Mouse (Mus musculus): ENCODE data around the gene Ehmt1. TPM values are rescaled to one million over a fixed set of nuclear protein-coding genes. Genes with fewer than 3 reads are reported as not detected.

Ehmt1 gene
- total RNA-seq, 2 experiments from 2014 or later, result 65.2 to 72.5 TPM

DNA sequence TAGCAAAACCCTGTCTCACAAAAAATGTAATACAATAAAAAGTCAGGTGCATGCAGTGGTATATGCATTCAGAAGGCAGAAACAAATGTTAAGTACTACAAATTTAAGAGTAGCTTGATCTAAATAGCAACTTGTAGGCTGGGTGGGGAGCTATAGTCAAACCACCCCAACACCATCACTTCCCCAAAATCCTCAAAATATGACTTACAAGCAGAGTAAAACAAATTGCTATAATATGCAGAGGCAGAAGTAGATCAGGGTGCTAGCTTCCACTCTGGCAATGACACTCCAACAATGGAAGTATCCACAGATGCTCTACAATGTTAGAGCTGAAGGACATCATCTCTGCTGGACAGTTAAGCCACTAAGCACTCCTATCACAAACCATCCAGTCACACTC, 6.8 kb downstream of the Ehmt1 start:
- no peak for DNase-seq (ENCODE audit: low spot score in 2 of 2)

DNA sequence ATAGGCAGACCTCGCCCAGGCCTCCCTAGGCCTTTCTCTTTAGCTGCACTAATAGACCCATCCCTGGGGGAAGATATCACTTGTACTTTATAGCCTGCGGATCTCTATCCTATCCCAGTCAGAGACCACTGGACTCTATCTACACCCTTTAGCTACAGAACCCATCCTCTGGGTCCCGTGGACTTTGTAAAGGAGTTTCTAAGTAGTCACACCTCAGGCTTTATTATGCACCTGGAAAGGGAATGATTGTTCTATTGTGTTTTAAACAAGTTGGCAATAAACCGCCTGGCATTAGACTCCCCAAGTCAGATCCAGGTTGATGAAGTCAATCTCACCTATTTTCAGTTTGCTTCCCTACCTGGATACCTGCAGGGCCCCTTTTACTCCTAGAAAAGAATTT, 7.2 kb downstream of the Ehmt1 start:
- DNase-seq (ENCODE audit: low spot score in 2 of 2), result no peak

DNA sequence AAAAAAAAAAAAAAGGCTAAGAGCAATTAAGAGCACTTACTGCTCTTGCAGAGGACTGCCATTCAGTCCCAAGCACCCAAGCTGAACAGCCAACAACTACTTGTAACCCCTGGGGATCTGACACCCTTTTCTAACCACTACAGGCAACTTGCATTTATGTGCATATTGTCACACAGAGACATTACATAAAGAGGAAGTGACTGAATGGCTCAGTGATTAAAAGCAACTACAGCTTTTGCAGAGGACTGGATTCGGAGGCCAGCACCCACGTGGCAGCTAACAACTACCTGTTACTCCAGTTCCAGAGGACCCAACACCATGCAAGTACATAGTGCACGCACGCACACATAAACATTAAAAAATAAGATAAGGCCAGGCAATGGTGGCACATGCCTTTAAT, 8.9 kb downstream of the Ehmt1 start:
- no peak for DNase-seq (ENCODE audit: low spot score in 2 of 2)

DNA sequence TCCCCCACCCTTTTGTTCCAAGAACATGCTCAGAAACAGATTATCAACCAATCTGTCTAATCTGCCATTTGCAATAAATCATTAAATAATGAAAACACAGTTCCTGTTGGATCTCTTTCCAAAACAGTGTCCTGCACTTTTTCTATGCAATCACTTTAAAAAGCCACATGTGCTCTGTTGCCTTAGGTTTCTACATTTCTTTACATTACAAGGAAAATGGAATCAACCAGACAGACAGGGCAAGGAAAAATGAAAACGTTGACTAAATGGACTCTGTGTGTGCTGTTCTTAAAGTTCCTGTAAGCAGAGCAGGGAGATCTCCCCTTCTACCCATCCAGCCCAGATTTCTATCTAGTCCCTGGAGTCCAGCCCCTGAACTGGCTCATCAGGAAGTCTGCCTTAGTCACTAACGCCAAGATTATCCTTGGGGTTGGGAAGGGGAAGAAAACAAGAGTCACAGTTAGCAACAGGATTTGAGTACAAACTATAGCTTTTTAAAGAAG, 13.7 kb downstream of the Ehmt1 start:
- no peak for DNase-seq (ENCODE audit: low spot score in 2 of 2)

DNA sequence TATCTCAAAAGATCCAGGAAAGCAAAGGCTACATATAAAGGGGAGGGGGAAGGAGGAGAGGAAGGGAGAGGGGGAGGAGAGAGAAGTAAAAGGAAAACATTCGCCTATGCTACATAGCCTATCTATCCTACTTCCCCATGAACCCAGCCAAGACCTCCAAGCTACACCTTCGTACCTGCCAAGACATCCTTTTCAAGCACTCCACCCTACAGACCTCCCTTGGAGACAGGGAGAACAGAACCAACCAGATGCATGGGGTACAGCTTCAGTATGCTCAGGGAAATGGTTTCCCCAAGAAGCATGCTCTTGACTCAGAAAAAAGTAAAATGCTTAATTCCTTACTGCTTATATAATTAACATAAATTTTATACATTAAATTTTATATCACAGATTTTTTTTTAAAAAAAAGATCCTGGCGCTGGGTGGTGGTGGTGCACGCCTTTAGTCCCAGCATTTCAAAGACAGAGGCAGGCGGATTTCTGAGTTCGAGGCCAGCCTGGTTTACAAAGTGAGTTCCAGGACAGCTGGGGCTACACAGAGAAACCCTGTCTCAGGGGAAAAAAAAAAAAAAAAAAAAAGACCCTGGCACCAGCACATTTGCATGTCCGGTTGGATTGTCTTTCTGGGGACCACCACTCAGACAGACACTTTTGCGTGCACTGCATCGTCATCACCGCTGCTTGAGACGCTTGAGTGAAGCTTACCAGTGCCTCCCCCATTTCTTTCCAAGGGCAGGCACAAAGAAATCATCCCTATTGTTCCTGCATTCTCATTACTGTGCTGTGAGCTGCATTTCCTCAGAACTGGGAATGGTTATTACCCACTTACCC, 14.4 kb downstream of the Ehmt1 start:
- no peak for DNase-seq (ENCODE audit: low spot score in 2 of 2)

DNA sequence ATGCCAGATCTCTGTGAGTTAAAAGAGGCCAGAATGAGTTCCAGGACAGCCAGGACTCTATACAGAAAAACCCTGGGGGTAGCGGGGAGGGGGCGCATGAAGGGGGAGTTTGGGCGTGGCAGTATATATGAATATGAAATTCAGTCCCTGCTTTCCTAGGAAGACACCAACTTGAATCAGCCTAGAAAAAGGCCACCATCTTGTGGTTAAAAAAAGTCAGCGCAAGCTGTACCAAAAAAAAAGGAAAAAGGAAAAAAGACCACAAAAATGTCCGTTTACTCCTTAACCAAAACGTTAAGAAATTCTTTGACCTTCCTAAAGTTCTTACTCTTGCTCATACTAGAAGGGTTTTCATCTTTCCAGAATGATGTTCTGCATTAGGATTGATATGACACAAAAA, 16.4 kb downstream of the Ehmt1 start:
- DNase-seq (ENCODE audit: low spot score in 2 of 2), result no peak

DNA sequence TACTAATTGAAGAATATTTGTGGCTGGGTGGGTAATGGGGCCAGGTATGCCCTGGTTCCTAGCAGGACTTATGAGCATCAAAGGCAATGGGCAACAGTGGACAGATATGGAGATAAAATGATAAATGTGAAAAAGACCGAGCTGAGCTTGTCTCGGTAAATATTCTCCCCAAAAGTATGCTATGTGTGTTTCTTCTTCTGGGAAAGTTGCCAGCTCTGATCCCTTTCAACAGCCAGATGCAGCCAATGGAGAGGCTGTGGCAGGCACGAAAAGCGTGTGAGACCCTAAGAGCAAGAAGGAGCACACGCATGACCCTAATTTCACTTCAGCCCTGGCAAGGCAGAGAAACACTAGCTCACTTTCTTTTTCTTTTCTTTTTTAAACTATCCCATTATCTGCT, 18.4 kb downstream of the Ehmt1 start:
- DNase-seq (ENCODE audit: low spot score in 2 of 2), result no peak

DNA sequence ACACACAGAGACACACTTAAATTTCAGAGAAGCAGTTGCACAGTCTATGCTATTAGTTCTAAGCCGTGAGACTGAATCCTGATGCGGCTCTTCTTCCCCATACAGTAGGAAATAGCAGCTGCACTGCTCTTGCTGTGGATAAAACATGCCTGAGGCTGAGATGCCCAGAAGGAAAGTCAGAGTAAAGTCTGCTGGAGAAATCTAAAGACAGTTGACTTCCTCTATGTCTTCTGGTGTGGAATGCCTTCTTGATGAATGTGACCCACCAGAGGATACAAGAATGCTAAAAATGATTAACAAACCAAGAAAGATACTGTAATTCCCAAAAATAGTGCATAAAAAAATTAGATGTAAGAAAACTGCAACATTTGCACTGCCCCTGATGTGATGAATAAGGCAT, 20.1 kb downstream of the Ehmt1 start:
- DNase-seq (ENCODE audit: low spot score in 2 of 2), result no peak

DNA sequence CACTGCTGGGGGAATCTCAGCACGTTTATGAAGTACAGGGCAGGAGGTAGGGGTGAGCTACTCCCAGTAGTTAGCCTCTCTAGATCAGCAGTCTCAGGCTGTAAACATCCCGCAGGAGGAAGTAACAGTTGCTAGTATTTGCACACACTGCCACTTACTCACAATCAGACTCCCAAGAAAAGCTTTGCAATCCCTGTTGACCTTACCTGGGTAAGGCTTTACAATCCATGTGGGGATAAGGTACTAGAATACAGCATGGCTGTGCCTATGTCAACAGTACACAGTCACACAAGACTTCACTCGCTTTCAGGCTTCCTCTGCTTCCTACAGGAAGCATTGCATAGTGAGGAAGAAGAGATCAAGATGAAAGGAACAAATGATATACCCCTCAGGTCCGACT, 22.7 kb downstream of the Ehmt1 start:
- no peak for DNase-seq (ENCODE audit: low spot score in 2 of 2)

DNA sequence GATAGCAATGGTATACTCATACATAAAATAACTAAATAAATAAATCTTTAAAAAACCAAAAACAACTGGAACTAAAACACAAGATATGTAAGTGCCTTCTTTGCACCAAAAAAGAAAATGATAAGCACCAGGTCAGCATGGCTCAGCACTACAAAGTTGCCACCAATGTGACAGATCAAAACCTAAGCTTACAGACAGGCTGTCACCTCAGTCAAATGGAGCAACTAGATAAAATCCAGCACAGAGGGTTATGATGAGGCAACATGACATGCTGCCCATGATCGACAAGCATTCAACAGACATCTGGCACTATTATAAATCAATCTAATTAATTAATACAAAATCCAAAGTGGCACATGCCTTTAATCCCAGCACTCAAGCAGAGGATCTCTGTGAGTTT, 25.2 kb downstream of the Ehmt1 start:
- DNase-seq (ENCODE audit: low spot score in 2 of 2), result no peak

DNA sequence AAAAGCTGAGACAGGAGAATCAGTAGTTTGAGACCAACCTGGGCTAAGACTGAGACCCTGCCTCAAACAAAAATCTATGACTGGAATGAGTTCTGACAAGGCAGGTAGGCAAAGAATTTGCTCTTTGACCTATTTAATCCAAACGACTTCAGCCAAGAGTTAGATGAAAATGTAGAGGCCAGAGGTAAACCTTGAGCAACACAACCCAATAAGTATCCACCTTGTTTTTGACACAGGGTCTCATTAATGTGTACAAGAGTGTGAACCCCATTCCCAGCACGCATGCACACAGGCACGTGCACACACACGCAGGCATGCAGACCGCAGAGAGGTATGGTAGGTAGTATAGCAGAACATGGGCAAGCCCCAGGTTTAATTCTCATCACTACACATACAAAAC, 27.1 kb downstream of the Ehmt1 start:
- no peak for DNase-seq (ENCODE audit: low spot score in 2 of 2)

DNA sequence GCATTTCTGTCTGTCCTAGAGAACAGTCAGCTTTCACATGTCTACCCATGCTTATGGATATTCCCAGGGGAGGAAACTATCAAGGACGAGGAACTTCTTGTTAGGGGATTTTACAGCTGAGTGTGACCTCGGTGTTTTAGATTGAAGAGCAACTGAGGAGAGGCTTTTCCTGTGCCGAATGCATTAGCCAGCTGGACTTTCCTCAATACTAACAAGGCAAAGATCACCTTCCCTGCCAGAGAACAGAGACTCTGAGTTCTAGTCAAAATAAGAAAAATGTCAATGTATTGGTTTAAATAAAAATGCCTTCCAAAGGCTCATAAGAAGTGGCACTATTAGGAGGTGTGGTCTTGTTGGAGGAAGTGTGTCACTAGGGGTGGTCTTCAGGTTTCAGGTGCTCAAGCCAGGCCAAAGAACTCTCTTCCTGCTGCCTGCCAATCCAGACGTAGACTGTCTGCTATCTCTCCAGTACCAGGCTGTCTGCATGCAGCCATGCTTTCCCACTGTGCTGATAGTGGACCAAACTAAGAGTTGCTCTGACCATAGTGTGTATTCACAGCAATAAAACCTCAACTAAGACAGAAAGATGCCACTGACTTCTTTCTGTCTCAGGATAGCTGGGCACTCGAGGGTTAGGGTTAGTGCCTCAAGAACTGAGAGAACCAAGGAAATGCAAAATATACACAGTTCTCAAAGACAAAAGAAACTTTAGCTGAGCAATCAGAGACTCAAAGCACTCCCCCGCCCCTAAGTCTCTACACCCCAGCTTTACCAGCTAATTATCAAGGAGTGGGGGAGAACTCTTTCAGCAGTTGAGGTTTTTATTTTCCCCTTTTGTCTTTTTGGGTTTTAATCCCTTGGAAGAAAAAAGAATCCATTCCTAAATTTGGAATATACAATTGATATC, 28.6 kb downstream of the Ehmt1 start:
- no peak for DNase-seq (ENCODE audit: low spot score in 2 of 2)

DNA sequence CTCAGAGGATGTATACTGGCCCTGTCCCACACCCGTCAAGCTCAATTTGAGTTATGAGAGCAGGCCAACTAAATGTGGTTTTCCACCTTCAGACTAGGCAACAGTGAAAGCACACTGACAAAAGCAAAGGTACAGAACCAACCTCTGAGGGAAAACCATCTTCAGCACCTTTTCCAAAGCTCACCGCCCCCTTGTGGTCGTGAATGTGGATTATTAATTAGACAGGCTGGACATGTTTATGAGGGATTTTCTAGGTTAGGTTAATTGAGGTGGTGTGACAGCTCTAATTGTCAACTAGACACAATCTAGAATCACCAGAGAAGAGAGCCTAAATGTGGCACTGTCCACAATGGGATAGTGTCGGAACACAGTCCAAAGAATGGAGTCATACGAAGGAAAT, 30.5 kb downstream of the Ehmt1 start:
- DNase-seq (ENCODE audit: low spot score in 2 of 2), result no peak

DNA sequence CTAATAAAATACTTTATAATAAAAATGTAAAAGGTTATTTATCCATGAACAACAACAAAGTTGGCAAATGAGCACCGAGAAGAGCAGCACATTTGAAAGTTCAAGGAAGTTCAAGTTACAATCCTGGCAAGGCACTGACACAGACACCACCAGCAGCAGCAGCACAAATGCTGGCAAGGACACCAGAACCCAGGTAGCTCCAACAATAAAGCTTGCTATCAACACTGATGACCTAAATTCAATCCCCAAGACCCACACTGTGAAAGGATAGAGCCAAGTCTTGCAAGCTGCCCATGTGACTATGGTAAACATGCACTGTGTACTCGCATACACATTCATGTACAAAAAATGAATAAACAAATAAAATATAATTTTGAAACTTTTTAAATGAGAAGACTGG, 38.7 kb downstream of the Ehmt1 start:
- DNase-seq (ENCODE audit: low spot score in 2 of 2), result no peak

DNA sequence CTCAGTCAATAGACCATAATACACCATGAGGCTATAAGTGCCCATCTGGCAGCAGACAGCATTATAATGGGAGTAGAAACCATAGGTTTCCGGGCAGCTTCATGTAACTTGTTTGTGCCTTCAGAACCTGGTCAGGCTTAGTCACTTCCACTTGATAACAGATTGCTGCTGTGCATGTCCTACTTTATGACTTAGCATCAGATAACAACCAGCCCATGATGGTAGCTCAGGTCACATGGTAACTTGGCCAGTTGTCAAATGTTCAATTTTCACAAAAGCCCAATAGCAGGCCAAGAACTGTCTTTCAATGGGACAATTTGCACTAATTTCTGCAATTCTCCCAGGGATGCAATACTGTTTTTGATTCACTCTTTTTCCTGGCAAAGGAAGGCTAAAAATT, 48.5 kb downstream of the Ehmt1 start:
- DNase-seq (ENCODE audit: low spot score in 2 of 2), result no peak

DNA sequence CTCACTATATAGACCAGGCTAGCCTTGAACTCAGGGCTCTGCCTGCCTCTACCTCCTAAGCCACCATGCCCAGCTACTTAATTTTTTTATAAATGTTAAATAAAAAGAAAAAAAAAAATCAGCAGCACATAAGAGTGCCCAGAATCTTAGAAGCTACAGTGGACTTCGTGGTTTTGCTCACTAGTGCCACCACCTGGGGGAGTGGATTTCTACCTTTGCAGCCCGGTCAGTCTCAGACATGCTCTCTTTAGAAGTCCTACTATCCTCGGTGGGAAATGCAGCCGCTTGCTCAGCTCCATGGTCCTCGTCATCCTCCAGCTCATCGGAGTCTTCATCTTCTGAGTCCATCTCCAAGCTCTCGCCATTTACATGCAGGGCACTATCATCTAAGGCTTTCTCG, 56.4 kb downstream of the Ehmt1 start:
- peak in 1 of 2 experiments; percentile 15 for DNase-seq (ENCODE audit: low spot score in 2 of 2)

DNA sequence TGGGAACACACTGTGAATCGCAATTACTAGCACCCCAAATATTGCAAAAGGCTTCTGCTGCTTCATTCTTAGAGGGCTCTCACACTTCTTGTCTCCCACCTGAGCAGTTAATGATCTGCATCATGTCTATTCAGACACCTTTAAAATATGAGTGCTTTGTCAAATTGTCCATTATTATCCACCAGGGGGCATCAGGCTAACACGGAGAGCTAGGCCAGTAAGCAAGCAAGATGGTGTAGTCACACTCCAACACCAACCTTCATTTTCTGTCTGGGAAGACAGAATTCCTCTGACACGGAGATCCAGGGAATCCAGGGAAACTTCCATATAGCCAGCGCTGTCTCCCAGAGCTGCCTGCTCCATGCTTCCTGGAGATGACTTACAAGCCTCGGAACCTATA, 67.0 kb downstream of the Ehmt1 start:
- no peak for DNase-seq (ENCODE audit: low spot score in 2 of 2)

DNA sequence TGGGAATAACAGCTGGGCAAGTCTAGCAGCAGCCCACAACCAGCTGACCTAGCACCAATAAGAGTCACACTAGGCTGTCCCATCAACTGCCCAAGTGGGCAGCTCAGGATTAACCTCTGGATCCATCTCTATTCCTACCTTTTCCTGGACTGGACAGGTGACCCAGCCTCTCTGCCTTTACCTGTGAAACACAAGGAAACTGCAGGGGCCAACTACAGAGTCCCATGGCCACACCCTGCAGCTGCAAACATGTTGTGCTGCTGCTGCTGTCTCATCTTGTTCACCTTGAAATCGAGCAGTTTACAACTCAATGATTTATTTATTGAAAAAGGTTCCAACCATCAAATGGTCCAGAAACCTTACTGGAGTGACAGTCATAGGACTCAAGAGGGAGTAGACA, 72.9 kb downstream of the Ehmt1 start:
- DNase-seq (ENCODE audit: low spot score in 2 of 2), result no peak

DNA sequence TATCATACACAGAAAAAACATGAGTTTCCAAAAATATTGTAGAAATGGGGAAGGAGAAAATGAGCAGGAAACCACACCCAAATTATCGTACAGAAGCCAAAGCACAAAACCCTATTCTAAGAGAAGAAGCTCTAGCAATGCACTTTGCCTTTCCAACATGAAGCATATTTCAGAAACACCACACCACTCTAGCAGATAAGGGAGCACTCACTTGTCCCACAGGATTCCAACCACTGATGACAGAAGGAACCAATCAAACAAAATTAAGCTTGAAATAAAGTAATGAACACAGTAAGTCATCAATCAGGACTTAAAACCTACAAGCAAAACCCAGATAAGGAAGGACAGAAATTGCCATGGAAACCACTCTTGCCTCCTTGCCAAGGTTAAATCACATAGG, 74.2 kb downstream of the Ehmt1 start:
- DNase-seq (ENCODE audit: low spot score in 2 of 2), result no peak

DNA sequence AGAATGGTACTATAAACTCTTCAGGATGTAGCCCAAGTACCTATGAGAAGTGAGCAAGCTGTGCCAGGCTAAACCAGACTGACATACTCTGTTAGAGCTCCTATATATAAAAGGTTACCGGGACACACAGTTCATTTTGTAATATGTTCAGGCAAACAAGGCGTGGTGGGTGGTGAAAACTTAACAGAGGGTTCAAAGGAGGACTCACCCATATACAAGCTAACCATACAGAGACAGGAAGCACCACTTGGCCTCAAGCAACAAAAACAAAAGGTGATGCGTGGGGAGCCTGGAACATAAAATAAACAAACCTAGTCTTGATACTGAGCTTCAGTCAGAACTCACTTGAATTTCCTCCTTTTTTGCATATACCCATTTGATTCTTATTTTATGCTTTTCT, 88.8 kb downstream of the Ehmt1 start:
- no peak for DNase-seq (ENCODE audit: low spot score in 2 of 2)

DNA sequence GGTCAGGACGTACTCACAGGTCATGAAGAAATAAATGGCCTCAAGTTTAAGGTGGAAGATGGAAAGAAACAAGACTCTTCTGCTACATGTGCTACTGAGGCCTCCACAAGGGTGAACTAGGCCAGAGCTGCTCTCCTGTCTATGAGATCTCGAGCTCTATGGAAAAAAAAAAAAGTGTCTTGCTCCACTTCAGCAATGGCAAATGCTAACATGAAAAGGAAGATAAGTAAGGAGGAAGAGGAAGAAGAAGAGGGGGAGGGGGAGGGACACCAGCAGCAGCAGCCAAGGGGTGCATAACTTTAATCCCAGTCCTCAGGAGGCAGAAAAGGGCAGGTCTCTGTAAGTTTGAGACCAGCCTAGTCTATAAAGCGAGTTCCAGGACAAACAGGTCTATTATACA, 109.7 kb downstream of the Ehmt1 start:
- DNase-seq (ENCODE audit: low spot score in 2 of 2), result no peak

DNA sequence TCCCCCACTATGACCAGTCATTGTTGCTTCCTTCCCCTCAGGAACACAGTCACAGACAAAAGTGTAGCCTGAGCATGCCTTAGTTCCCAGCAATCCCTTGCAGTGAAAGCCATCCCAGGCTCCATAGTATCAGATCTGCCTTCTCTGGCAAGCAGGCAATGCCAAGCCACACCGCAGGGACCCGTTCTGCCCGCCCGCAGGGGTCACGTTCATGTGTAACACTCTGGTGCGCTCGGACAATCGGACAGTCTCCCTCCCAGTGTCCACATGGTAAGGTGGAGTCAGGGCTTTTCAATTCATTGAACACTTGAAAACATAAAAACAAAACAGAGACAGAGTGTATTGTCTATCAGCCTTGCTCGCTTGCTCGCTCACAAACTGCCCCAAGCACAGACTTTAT, 111.7 kb downstream of the Ehmt1 start:
- DNase-seq (ENCODE audit: low spot score in 2 of 2), result no peak

All from gastrocnemius, postnatal 4 days (tissue).